Mouse (Mus musculus) lung, embryonic 16.5 days (tissue): ENCODE data around the gene Lypla2. TPM values are rescaled to one million over a fixed set of nuclear protein-coding genes. Genes with fewer than 3 reads are reported as not detected.

Source experiments
- ATAC-seq: fragments of 200-750 bp; cut with Nextera tagmentation; 2 replicates; pipeline ENCODE4 v1.8.0; 2017; ENCODE audit warnings: low read depth, mild to moderate bottlenecking, moderate library complexity
- H3K27ac ChIP-seq: fragments of 300-500 bp; sonication (generic); 2 replicates; pipeline ENCODE4 v1.5.1; 2014; ENCODE audit warnings: mild to moderate bottlenecking, control low read depth, low read length
- H3K27me3 ChIP-seq: fragments of 300-500 bp; sonication (generic); 2 replicates; pipeline ENCODE4 v1.6.1; 2014; ENCODE audit warnings: low read depth, low read length, mixed read lengths; ENCODE audit not compliant: control insufficient read depth, insufficient read depth
- H3K36me3 ChIP-seq: fragments of 300-500 bp; sonication (generic); 2 replicates; pipeline ENCODE4 v1.6.1; 2014; ENCODE audit warnings: low read length; ENCODE audit not compliant: control insufficient read depth, insufficient read depth
- H3K4me1 ChIP-seq: fragments of 300-500 bp; sonication (generic); replicated peaks from 2 replicates; pipeline ENCODE4 v1.6.1; 2014; ENCODE audit warnings: low read length, mixed read lengths; ENCODE audit not compliant: control insufficient read depth, insufficient read depth
- H3K4me2 ChIP-seq: fragments of 300-500 bp; sonication (generic); 2 replicates; pipeline ENCODE4 v1.6.1; 2014; ENCODE audit warnings: low read depth, low read length, control low read depth
- H3K4me3 ChIP-seq: fragments of 300-500 bp; sonication (generic); 2 replicates; pipeline ENCODE4 v1.5.1; 2014; ENCODE audit warnings: mild to moderate bottlenecking, low read length, control low read depth
- H3K9ac ChIP-seq: fragments of 300-500 bp; sonication (generic); 2 replicates; pipeline ENCODE4 v1.6.1; 2014; ENCODE audit warnings: low read length, control low read depth
- H3K9me3 ChIP-seq: fragments of 300-500 bp; sonication (generic); 2 replicates; pipeline ENCODE4 v1.6.1; 2016; ENCODE audit warnings: low read length; ENCODE audit not compliant: control insufficient read depth
- WGBS: fragments of 180-500 bp; shearing (Covaris S2); extraction: QIAGEN DNeasy Blood & Tissue Kit; methylation state at CpG from one replicate; pipeline ENCODE4 v1.1.7; 2014; 5-methylcytosine and 5-hydroxymethylcytosine counted together
- polyA plus RNA-seq: library from polyadenylated mRNA; unstranded; fragments of >200 nt; fragmentation: Nextera tagmentation; extraction: Ambion mirVana; gene quantifications from 2 replicates; pipeline ENCODE4 v1.2.1, GENCODE M21; 2015

Gene Lypla2
- 110 and 113 TPM in 2 replicates for polyA plus RNA-seq

- Histone ChIP-seq H3K4me3 (peak within 1 kb of the TSS; percentile 99), H3K9me3 (no peaks in the 10 kb centered on the region), H3K4me1 (peaks cover 13% of the 10 kb centered on the region), H3K27me3 (no peaks in the 10 kb centered on the region), H3K4me2 (peak within 1 kb of the TSS; percentile 97), H3K36me3 (peaks cover 31% of the 10 kb centered on the region), H3K9ac (peak within 1 kb of the TSS; percentile 98), H3K27ac (peak within 1 kb of the TSS; percentile 50)
- under 1% methylated on average over 19 of the region's 19 CpGs for WGBS
- ATAC-seq = peak; percentile 91
These were observed at the start of gene Lypla2 for GRCm38 (mm10) chr4:135972556-135972906. Gene Lypla2 (minus strand): TSS chr4:135972626.

- under 1% methylated on average over 48 of the region's 48 CpGs for WGBS
- no peaks in the 10 kb centered on the region for H3K9me3 ChIP-seq
- H3K27me3 ChIP-seq = no peaks in the 10 kb centered on the region
- H3K9ac ChIP-seq = peak within 1 kb of the TSS; percentile 95
- peak within 1 kb of the TSS; percentile 65 for H3K27ac ChIP-seq
- peak within 1 kb of the TSS; percentile 97 for H3K4me2 ChIP-seq
- peak; percentile 100 for ATAC-seq
- H3K4me3 ChIP-seq = peak within 1 kb of the TSS; percentile 82
- peaks cover 5% of the 10 kb centered on the region; the same call in 1 of the 2 replicates for H3K4me1 ChIP-seq
- H3K36me3 ChIP-seq = no peaks in the 10 kb centered on the region
These were observed 49.2 kb upstream of the Lypla2 start, which contains the start of gene Eloa for GRCm38 (mm10) chr4:136021549-136022047. Gene Eloa (minus strand): TSS chr4:136021763.

- Histone ChIP-seq H3K4me2 (peak overlapping the region; percentile 97), H3K4me1 (peaks cover 5% of the 10 kb centered on the region; the same call in 1 of the 2 replicates), H3K27me3 (no peaks in the 10 kb centered on the region), H3K36me3 (no peaks in the 10 kb centered on the region), H3K27ac (peak overlapping the region; percentile 65), H3K4me3 (peak overlapping the region; percentile 82), H3K9me3 (no peaks in the 10 kb centered on the region), H3K9ac (peak overlapping the region; percentile 95)
- WGBS = under 1% methylated on average over 46 of the region's 62 CpGs
- ATAC-seq = peak; percentile 77
These were observed 48.5 kb upstream of the Lypla2 start for GRCm38 (mm10) chr4:136020743-136021548.

GRCm38 (mm10) chr4:136016059-136016602 lies 43.7 kb upstream of the Lypla2 start:
- WGBS = 82% methylated on average over 3 of the region's 3 CpGs
- no peak overlapping the region for H3K4me2 ChIP-seq
- H3K27me3 ChIP-seq = no peaks in the 10 kb centered on the region
- H3K36me3 ChIP-seq = peaks cover 11% of the 10 kb centered on the region
- H3K4me1 ChIP-seq = peaks cover 5% of the 10 kb centered on the region; the same call in 1 of the 2 replicates
- H3K4me3 ChIP-seq = no peak overlapping the region
- H3K9ac ChIP-seq = no peak overlapping the region
- H3K9me3 ChIP-seq = no peaks in the 10 kb centered on the region
- ATAC-seq = no peak
- H3K27ac ChIP-seq = no peak overlapping the region

- Histone ChIP-seq H3K9ac (no peak overlapping the region), H3K4me2 (no peak overlapping the region), H3K9me3 (no peaks in the 10 kb centered on the region), H3K36me3 (peaks cover 49% of the 10 kb centered on the region), H3K27ac (no peak overlapping the region), H3K4me1 (no peaks in the 10 kb centered on the region), H3K4me3 (no peak overlapping the region), H3K27me3 (no peaks in the 10 kb centered on the region)
- ATAC-seq = no peak
- 89% methylated on average over 4 of the region's 4 CpGs for WGBS
These were observed 38.2 kb upstream of the Lypla2 start for GRCm38 (mm10) chr4:136010586-136010985.

- Histone ChIP-seq H3K4me1 (no peaks in the 10 kb centered on the region), H3K9ac (no peak overlapping the region), H3K4me2 (no peak overlapping the region), H3K36me3 (peaks cover 65% of the 10 kb centered on the region), H3K9me3 (no peaks in the 10 kb centered on the region), H3K27ac (no peak overlapping the region), H3K27me3 (no peaks in the 10 kb centered on the region), H3K4me3 (no peak overlapping the region)
- no peak for ATAC-seq
- WGBS = 80% methylated on average over 8 of the region's 8 CpGs
These were observed 36.5 kb upstream of the Lypla2 start for GRCm38 (mm10) chr4:136008782-136009447.

- ATAC-seq = no peak
- no peaks in the 10 kb centered on the region for H3K4me1 ChIP-seq
- H3K36me3 ChIP-seq = peaks cover 70% of the 10 kb centered on the region
- no peak overlapping the region for H3K27ac ChIP-seq
- H3K9me3 ChIP-seq = no peaks in the 10 kb centered on the region
- no peak overlapping the region for H3K4me2 ChIP-seq
- H3K27me3 ChIP-seq = no peaks in the 10 kb centered on the region
- WGBS = 81% methylated on average over 3 of the region's 3 CpGs
- no peak overlapping the region for H3K4me3 ChIP-seq
- H3K9ac ChIP-seq = no peak overlapping the region
These were observed 34.4 kb upstream of the Lypla2 start for GRCm38 (mm10) chr4:136006821-136007220.

GRCm38 (mm10) chr4:136004921-136005320 lies 32.5 kb upstream of the Lypla2 start:
- no peaks in the 10 kb centered on the region for H3K4me1 ChIP-seq
- no peaks in the 10 kb centered on the region for H3K27me3 ChIP-seq
- WGBS = 84% methylated on average over 2 of the region's 2 CpGs
- no peak overlapping the region for H3K27ac ChIP-seq
- ATAC-seq = no peak
- no peak overlapping the region for H3K4me2 ChIP-seq
- peaks cover 63% of the 10 kb centered on the region for H3K36me3 ChIP-seq
- no peak overlapping the region for H3K9ac ChIP-seq
- H3K9me3 ChIP-seq = no peaks in the 10 kb centered on the region
- H3K4me3 ChIP-seq = no peak overlapping the region

GRCm38 (mm10) chr4:136004107-136004675 lies 31.8 kb upstream of the Lypla2 start:
- no peak for ATAC-seq
- H3K9ac ChIP-seq = no peak overlapping the region
- no peak overlapping the region for H3K4me3 ChIP-seq
- no peaks in the 10 kb centered on the region for H3K27me3 ChIP-seq
- no peaks in the 10 kb centered on the region for H3K4me1 ChIP-seq
- H3K4me2 ChIP-seq = no peak overlapping the region
- 81% methylated on average over 5 of the region's 5 CpGs for WGBS
- H3K36me3 ChIP-seq = peaks cover 58% of the 10 kb centered on the region
- H3K9me3 ChIP-seq = no peaks in the 10 kb centered on the region
- H3K27ac ChIP-seq = no peak overlapping the region
